Mouse (Mus musculus) bone marrow, adult 2 months (tissue): ENCODE results near the gene Sik1. TPM values are rescaled to one million over a fixed set of nuclear protein-coding genes. Genes with fewer than 3 reads are reported as not detected.
A peak's percentile ranks its signal among the peaks of the same experiment; 100 is the strongest.

Experiments used
- H3K27ac ChIP-seq: fragments of 200-500 bp; 2 replicates; pipeline ENCODE4 v1.5.1; 2012; ENCODE audit warnings: low read depth, mild to moderate bottlenecking, control low read depth, inconsistent platforms, low read length; ENCODE audit not compliant: control insufficient read depth, poor library complexity, insufficient read depth
- H3K4me1 ChIP-seq: fragments of 200-500 bp; 2 replicates; pipeline ENCODE4 v1.6.1; 2011; ENCODE audit warnings: low read length; ENCODE audit not compliant: control insufficient read depth, insufficient read depth
- H3K4me3 ChIP-seq: fragments of 200-500 bp; replicated peaks from 2 replicates; pipeline ENCODE3; 2011; ENCODE audit warnings: mild to moderate bottlenecking, low read depth, low read length, control low read depth; ENCODE audit not compliant: control insufficient read depth
- CTCF ChIP-seq: fragments of 200-500 bp; IDR thresholded peaks from 2 replicates; pipeline ENCODE4 v1.5.1; 2011; ENCODE audit warnings: low read length, control low read depth; ENCODE audit not compliant: control insufficient read depth, insufficient read depth
- POLR2A ChIP-seq: fragments of 200-500 bp; IDR thresholded peaks from 2 replicates; pipeline ENCODE4 v1.6.1; 2011; ENCODE audit warnings: low read depth, mild to moderate bottlenecking, control low read depth, low read length, borderline replicate concordance; ENCODE audit not compliant: control insufficient read depth
- WGBS: fragments of 180-500 bp; shearing (Covaris S2); methylation state at CpG from one replicate; pipeline ENCODE4 v1.1.7; 2018; 5-methylcytosine and 5-hydroxymethylcytosine counted together
- polyA plus RNA-seq: library from polyadenylated mRNA; stranded (reverse); fragments of >200 nt; gene quantifications from 2 replicates; pipeline ENCODE4 v1.2.4, GENCODE M21; 2011; ENCODE audit warnings: low replicate concordance; ENCODE audit not compliant: missing spikeins, insufficient read depth, insufficient read length

The Sik1 gene
- polyA plus RNA-seq, 1 experiment: 42.9 TPM

DNA sequence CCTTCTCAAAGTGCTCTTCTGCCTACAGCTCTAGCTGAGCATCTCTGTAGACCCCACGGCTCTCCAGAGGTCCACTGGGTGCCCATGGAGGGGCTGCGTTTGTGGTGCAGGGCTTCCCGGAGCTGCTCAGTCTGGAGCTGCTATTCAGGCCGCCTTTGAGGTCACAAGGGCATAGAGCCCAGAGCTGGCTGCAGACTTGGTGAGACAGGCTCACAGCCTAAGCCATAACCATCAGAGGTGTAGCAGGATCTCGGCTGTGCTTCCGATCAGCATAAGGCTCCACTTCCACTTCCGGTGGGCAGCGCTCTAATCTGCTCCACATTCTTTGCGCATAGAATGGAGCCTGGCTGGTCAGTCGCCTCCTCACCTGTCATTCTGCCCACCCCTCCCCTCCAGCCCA lies 23.8 kb upstream of the Sik1 start:
- no peak overlapping the region for H3K4me3 ChIP-seq
- no peak for TF ChIP-seq POLR2A
- TF ChIP-seq CTCF: no peak
- H3K27ac ChIP-seq: no peak overlapping the region
- WGBS: 85% methylated on average over 10 of the region's 10 CpGs
- H3K4me1 ChIP-seq: peaks cover 4% of the 10 kb centered on the region; the same call in 1 of the 2 replicates

DNA sequence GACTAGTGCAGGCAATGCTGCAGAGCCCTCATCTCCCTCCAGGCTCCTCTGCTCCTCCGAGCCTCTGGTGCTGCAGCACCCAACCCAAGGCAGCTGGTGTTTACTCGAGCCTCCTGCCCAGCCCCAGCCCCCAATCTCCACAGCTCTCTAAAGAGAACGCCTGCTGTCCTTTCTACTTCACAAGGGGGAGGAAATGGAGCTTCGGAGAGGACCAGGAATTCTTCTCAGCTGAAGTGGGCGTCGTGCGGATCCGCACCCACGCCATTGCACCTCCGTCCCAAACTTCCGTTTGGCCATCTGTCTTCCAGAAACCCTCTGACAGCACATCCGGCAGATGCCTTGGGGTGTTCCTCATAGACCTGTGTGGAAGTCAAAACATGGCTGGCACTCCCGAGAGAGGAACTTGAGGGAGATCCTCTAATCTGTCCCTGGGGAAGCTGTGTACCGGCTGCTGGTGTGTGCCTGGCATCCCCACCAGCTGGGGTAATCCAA lies 22.1 kb upstream of the Sik1 start:
- WGBS: 62% methylated on average over 14 of the region's 14 CpGs

DNA sequence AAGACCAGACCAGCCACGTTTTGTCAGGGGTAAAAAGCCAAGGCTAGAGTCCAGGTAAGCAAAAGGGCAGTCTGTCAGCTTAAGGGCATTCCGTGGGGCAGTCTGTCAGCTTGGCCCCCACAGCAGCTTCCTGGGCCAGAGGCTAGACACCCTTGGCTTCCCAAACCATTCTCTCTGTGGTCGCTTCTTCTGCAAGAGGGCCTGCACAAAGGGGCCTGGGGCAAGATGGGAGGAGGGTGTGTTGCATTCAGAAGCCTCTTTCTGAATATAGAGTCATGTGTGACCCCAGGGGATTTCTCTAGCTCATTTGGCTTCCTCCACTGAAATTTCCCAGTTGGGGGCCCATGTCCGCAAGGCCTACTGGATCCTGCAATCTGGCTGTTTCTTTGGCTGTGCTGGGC lies 21.6 kb upstream of the Sik1 start:
- Histone ChIP-seq H3K4me1 (peaks cover 12% of the 10 kb centered on the region), H3K27ac (peak overlapping the region; percentile 54; the same call in 1 of the 2 replicates), H3K4me3 (no peak overlapping the region)
- 67% methylated on average over 4 of the region's 4 CpGs for WGBS
- TF ChIP-seq CTCF: no peak
- TF ChIP-seq POLR2A: no peak

More for the DNA sequence above, 22.1 kb upstream of the Sik1 start:
- Histone ChIP-seq H3K4me1 (peaks cover 9% of the 10 kb centered on the region), H3K4me3 (no peak overlapping the region), H3K27ac (peak overlapping the region; percentile 54)
- TF ChIP-seq CTCF (no peak), POLR2A (no peak)

DNA sequence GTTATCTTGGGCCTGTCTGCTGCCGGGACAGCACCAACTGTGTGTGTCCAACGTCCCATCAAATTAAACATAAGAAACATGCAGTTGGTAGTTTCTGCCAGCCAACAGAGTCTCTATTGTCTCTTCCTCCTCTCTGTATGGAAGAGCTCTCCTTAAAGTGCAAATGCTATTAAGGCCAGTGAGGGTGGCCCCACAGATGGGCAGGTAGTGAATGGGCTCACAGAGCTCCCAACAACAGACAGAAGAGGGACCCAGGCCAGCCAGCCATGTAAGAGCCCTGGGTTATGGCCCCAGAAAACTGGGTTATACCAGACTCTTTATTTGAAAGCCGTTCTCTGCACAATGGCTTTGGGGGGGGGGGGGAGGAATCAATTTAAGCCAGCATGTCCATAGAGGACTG lies 21.2 kb upstream of the Sik1 start:
- H3K27ac ChIP-seq: no peak overlapping the region
- H3K4me3 ChIP-seq: no peak overlapping the region
- peaks cover 12% of the 10 kb centered on the region for H3K4me1 ChIP-seq
- 83% methylated on average over 3 of the region's 3 CpGs for WGBS
- TF ChIP-seq CTCF (no peak), POLR2A (no peak)

DNA sequence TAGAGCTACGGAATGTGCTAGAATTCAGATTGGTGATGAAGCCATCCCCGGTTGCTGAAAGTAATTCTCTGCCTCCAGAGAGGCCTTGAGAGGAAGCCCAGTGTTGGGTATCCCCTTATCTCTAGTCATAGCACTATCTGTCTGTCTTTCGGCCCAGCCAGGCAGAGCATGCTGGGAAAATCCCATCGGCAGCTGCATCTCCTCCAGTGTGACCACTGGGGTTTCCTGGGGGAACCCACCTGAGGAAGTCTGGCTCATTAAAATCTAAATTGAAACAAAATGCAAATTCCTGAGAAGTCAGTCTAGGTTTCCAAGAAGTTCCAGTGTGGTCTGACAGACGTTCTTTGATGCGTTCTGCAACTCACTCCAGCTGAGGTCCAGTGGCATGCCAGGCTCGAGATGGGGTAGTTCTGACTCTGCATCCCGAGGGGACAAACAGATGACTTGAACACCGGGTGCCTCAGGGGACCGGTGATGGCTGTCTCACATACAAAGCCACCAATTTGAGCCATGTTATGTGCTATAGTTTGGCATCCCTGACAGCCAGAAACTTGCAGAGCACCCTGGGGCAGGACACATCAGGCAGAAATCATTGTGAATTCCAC lies 19.8 kb upstream of the Sik1 start:
- H3K4me1 ChIP-seq: peaks cover 12% of the 10 kb centered on the region
- no peak for TF ChIP-seq POLR2A
- no peak for TF ChIP-seq CTCF
- no peak overlapping the region for H3K4me3 ChIP-seq
- WGBS: 62% methylated on average over 10 of the region's 10 CpGs
- H3K27ac ChIP-seq: no peak overlapping the region

DNA sequence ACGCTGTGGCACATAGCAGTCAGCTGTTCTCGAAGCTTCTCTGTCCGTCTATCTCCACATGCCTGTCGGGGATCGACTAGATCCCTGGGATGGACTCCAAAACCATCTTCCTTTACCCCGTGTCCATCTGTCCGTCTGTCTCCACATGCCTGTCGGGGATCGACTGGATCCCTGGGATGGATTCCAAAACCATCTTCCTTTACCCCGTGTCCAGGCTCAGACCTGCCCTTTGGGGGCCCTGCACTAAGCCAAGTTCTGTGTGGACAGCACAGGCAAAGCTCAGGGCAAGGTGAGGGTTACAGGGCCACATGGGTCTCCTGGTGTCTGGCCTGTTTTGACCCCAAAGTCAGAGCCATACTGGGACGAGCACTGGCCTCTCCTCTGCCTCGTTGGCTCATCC lies 19.1 kb upstream of the Sik1 start:
- 88% methylated on average over 12 of the region's 12 CpGs for WGBS
- TF ChIP-seq POLR2A: no peak
- no peak overlapping the region for H3K27ac ChIP-seq
- no peak overlapping the region for H3K4me3 ChIP-seq
- peaks cover 12% of the 10 kb centered on the region for H3K4me1 ChIP-seq

DNA sequence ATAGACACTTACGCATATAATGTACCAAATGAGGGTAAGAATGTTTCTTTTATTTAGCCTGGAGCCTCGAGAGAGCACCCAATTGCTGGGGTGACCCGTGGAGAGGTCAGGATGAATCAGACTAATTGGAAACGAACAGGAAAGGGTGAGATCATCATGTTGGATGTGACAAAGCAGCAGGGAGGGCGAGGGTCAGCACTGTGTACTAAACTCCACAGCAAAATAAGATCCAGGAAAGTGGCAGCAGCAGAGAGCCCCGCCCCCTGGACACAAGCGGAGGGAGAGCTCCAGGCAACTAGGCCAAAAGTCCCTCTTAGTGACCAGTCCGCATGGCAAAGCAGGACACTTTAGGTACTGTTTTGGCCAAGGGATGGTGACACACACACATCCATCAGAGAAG lies 18.4 kb upstream of the Sik1 start:
- peaks cover 13% of the 10 kb centered on the region for H3K4me1 ChIP-seq
- no peak overlapping the region for H3K27ac ChIP-seq
- no peak for TF ChIP-seq POLR2A
- no peak for TF ChIP-seq CTCF
- WGBS: 77% methylated on average over 8 of the region's 8 CpGs
- H3K4me3 ChIP-seq: no peak overlapping the region

DNA sequence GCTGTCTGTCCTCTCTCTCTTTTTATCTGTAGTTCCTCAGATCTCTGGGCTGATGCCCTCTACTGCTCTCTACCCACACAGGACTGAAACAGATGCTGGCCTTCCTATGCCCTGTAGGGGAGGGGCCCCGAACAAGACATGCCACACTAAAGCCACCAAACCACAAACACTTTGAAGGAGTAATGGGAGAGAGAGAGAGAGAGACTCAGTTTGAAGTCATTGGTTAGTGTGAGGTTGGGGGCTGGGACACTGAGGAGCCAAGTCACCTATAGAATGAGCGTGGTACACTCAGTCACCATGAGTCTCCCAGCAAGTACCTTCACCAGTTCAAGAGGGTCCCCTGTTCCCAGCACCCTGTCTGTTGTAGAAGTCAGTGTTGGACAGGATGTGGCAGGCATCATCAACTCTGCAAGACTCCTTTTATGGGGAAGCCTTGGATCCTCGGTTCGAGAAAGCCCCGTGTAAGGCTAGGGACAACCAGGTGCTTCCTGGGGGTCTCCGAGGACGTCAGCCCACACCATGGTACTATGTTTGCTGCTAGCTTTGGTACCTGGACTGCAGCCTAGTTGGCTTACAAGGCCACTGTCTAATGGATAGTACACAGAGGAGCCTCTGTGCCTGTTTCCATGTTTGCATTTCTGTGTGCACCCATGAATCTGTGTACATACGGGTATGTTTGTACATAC lies 17.7 kb upstream of the Sik1 start:
- no peak overlapping the region for H3K27ac ChIP-seq
- H3K4me3 ChIP-seq: no peak overlapping the region
- peaks cover 13% of the 10 kb centered on the region for H3K4me1 ChIP-seq
- TF ChIP-seq POLR2A (no peak), CTCF (no peak)
- 44% methylated on average over 8 of the region's 8 CpGs for WGBS

DNA sequence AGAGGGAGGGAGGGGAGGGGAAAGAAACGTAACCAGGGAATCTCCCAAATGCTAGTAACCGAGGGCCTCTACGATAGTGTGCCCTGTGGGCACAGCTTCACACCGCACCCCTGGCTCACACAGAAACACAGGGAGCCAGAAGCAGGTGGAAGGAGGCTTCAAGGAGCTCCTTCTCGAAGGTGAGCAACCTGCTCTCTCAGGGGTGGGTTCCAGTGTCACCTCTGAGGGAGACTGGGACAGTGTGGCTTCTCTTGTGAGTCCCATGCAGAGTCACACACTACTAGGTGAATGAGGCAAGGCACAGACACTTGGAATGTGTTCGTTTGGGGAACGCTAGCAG lies 17.2 kb upstream of the Sik1 start:
- 48% methylated on average over 7 of the region's 7 CpGs for WGBS
- Histone ChIP-seq H3K27ac (no peak overlapping the region), H3K4me1 (peaks cover 13% of the 10 kb centered on the region), H3K4me3 (no peak overlapping the region)
- TF ChIP-seq CTCF: no peak
- no peak for TF ChIP-seq POLR2A
